Mouse (Mus musculus) liver, adult 2 months (tissue): Measurements from ENCODE around the gene Acsl3.

Source experiments
- CTCF ChIP-seq: fragments of 200-500 bp; IDR thresholded peaks from 2 replicates; pipeline ENCODE4 v1.5.1; 2011; ENCODE audit warnings: low read depth, low read length, control low read depth
- POLR2A ChIP-seq: fragments of 200-500 bp; IDR thresholded peaks from 2 replicates; pipeline ENCODE4 v1.6.1; 2011; ENCODE audit warnings: low read length, control low read depth; ENCODE audit not compliant: insufficient read depth; ENCODE audit errors: extremely low read depth

DNA sequence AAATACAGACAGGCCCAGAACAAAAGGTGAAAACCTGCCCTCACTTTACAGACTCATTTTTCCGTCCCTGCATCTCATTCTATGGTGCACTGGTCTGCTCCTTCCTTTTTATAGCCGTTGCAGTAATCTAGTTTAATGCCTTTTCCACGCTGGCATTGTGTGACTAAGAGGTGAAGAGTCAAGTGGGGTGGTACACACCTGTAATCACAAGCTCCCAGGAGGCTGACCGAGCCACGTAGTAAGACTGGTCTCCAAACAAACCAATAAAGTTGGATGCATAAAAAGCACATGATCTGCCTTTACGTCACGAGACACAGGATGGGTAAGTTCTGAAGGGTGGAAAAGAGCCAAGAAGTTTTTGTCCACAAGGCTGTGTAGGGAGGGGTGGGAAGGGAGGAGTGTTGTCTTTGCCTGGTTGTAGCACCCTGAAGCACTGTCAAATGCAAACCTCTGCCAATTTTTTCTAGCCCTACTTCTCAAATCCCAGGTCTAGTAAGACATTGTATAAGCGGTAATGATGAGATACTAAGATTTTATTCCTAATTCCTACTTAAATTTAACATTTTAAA, 10.2 kb upstream of the Acsl3 start:
- TF ChIP-seq CTCF (no peak), POLR2A (no peak)
